Mouse (Mus musculus) erythroblast, embryonic 14.5 days (primary cell): ENCODE results near the gene Uaca.

Source experiments
- GATA1 ChIP-seq: IDR thresholded peaks from 2 replicates; pipeline ENCODE4 v1.6.1; 2012; ENCODE audit warnings: low read length, inconsistent platforms, mixed read lengths
- TAL1 ChIP-seq: IDR thresholded peaks from 3 replicates; pipeline ENCODE4 v1.6.1; 2012; ENCODE audit warnings: low read length, inconsistent platforms, mixed read lengths

DNA sequence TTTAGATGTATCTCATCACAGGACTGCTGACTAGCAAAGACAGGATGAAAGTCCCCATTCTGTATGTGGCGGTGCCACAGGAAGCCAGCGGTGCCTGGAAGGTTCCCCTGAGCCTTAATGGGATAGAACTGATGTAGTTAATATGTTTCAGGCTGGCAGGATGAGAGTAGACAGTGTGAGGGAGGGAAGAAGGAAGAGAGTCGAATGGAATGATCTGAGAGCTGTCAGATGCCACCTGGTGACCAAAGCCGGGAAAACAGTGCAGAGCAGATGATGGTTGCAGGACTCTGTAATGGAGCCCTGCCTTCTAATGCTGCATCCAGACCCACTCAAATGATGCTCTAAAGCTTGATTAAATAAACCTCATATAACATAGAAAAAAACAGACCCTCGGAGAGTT is 63.5 kb downstream of the Uaca start:
- TF ChIP-seq GATA1 (no peak), TAL1 (no peak)
